Mouse (Mus musculus): Measurements from ENCODE around the gene Ppp4r3a.

DNA sequence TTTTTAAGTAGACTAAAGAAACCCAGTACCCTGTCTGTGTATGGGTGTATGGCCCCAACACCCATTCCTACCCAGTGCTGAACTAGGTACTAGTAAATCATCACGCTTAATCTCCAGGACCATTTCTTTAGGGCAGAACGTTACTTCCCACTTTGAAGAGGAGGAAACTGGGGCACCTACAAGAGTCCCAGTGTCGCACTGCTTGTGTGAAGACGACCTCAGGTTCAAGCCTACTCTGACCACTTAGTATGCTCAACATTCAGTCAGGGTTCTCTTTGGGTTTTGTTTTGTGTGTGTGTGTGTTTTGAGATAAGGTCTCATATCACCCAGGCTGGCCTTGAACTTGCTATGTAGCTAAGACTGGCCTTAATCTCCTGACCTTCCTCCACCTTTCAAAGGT is 57.5 kb downstream of the Ppp4r3a start:
- TF ChIP-seq ZNF384 (IDR thresholded peaks at IDR 0.05; ENCODE audit: low read depth, low read length) (no peak), CTCF (conservative IDR thresholded peaks at IDR 0.05 in 1 of 2, IDR thresholded peaks at IDR 0.05 in 1 of 2; ENCODE audit: low read depth in 2 of 2, low read length in 2 of 2) (no peak), USF1 (IDR thresholded peaks at IDR 0.05; ENCODE audit: low read depth, low read length) (no peak), BHLHE40 (IDR thresholded peaks at IDR 0.05; ENCODE audit: low read depth, low read length) (no peak)
